Mouse (Mus musculus): ENCODE results near the gene Ilf3.

DNA sequence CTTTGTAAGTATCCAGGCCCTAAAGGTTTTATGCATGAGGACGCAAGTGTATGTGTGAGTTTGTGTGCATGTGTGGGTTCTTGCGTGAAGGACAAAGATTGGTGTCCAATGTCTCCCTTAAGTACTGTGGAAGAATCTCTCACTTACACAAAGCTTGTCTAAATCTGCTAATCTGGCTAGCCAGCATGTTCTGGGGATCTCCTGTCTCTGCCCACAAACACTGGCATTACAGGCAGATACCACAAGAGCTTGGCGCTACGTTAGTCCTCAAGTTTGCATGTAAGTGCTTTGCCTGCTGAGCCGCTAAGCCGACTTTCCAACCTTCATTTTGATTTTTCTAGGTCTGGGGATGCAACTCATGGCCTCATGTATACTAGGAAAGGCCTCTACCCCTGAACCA lies 69.9 kb downstream of the Ilf3 start:
- no peak for TF ChIP-seq POLR2A (IDR thresholded peaks at IDR 0.05; ENCODE audit: insufficient read depth, low read length)
- TF ChIP-seq CTCF (IDR thresholded peaks at IDR 0.05; ENCODE audit: low read depth, low read length) = no peak
- TF ChIP-seq EP300 (IDR thresholded peaks at IDR 0.05; ENCODE audit: insufficient read depth, low read depth, low read length) = no peak

All from ES-Bruce4 (cell line).